Mouse (Mus musculus) spleen, postnatal 4 days (tissue): ENCODE measurements at regions not wholly inside any gene's neighbourhood (a gene's known extent, or its start where the extent isn't known, plus 50 kb on each side); places are given as distances from the start of the nearest gene placed in this dataset.

ENCODE experiments used
- DNase-seq, 2 experiments: peaks; one replicate each; pipeline ENCODE4 v3.0.0; 2022; ENCODE audit warnings: low spot score in 2 of 2

- DNase-seq: no peak
These were observed 54.7 kb upstream of the Pappa2 start for GRCm38 (mm10) chr1:159034952-159035351.

GRCm38 (mm10) chr1:159036371-159036770, 56.1 kb upstream of the Pappa2 start:
- no peak for DNase-seq

- peak in 1 of 2 experiments; percentile 49 for DNase-seq
These were observed 65.6 kb upstream of the Pappa2 start for GRCm38 (mm10) chr1:159045870-159046385.

- no peak for DNase-seq
These were observed 84.7 kb upstream of the Pappa2 start for GRCm38 (mm10) chr1:159065024-159065423.

- no peak for DNase-seq
These were observed 118.9 kb upstream of the Pappa2 start for GRCm38 (mm10) chr1:159099205-159099604.

GRCm38 (mm10) chr1:159122201-159122600, 109.9 kb upstream of the Cop1 start:
- no peak for DNase-seq

- DNase-seq: no peak
These were observed 107.2 kb upstream of the Cop1 start for GRCm38 (mm10) chr1:159124874-159125273.

- peak in 1 of 2 experiments; percentile 66 for DNase-seq
These were observed 96.8 kb upstream of the Cop1 start for GRCm38 (mm10) chr1:159135301-159135700.

GRCm38 (mm10) chr1:159147788-159148497, 84.2 kb upstream of the Cop1 start:
- no peak for DNase-seq

GRCm38 (mm10) chr1:159148498-159149187, 83.5 kb upstream of the Cop1 start:
- no peak for DNase-seq

GRCm38 (mm10) chr1:159149207-159149606, 82.9 kb upstream of the Cop1 start:
- no peak for DNase-seq

- DNase-seq: no peak
These were observed 82.4 kb upstream of the Cop1 start for GRCm38 (mm10) chr1:159149721-159150120.

GRCm38 (mm10) chr1:159150351-159150750, 81.8 kb upstream of the Cop1 start:
- no peak for DNase-seq

- DNase-seq: no peak
These were observed 75.7 kb upstream of the Cop1 start for GRCm38 (mm10) chr1:159156428-159156827.

GRCm38 (mm10) chr1:159160035-159160960, 71.8 kb upstream of the Cop1 start:
- no peak for DNase-seq

GRCm38 (mm10) chr1:159163113-159163885, 68.8 kb upstream of the Cop1 start:
- DNase-seq: no peak

- no peak for DNase-seq
These were observed 50.1 kb upstream of the Cop1 start for GRCm38 (mm10) chr1:159182031-159182430.
